13 mouse cellular contexts compared by ENCODE assay signal in genomic region chr14:51094096-51094875, GRCm38 (mm10). TPM values are rescaled to one million over a fixed set of nuclear protein-coding genes. Genes with fewer than 3 reads are reported as not detected.
DNase-seq lines count a peak whose midpoint lies in the region; TF ChIP-seq lines count a peak whose summit lies in the region.
"Had no signal": no experiment of that assay in that cellular context is flagged by ENCODE, and none has a peak within 500 bp of the region (broad histone marks: within the 10 kb centered on the region; RNA-seq: fewer than 3 reads in every experiment).

No protein-coding gene starts in this region.

- peak; percentile 42 for DNase-seq in gastrocnemius, postnatal 25 days
- DNase-seq in gastrocnemius, postnatal 10 days = no peak
- peak; percentile 33 to 36 for DNase-seq in left cerebral cortex, postnatal 10 days (ENCODE audit: extremely low spot score in 1 of 2, low spot score in 2 of 2)
- no peak for DNase-seq in left cerebral cortex, postnatal 4 days
- no peak for DNase-seq in kidney, postnatal 10 days
- DNase-seq in urinary bladder, postnatal 25 days (ENCODE audit: low spot score) = no peak
- DNase-seq: kidney, postnatal 36 days; thymus, postnatal 25 days had no signal

- peak overlapping the region; percentile 45 for H3K27ac ChIP-seq in brown adipose tissue, adult 24 weeks (replicated peaks; ENCODE audit: low read depth, low read length)
- H3K27ac ChIP-seq: limb, embryonic 13.5 days had no signal

- no peaks in the 10 kb centered on the region for H3K79me2 ChIP-seq in C2C12 (ENCODE audit: control insufficient read depth, insufficient read depth)

- no peak for TF ChIP-seq CTCF in C2C12 (IDR thresholded peaks at IDR 0.05; ENCODE audit: control insufficient read depth, insufficient read depth, insufficient read length)

- H3K4me3 ChIP-seq in C2C12 (ENCODE audit: insufficient read depth, poor library complexity, severe bottlenecking) = no peak overlapping the region
- H3K4me3 ChIP-seq in brown adipose tissue, adult 24 weeks (ENCODE audit: insufficient read depth, low read depth, low read length) = no peak overlapping the region
- H3K4me3 ChIP-seq: limb, embryonic 13.5 days had no signal

- H3K27me3 ChIP-seq in C2C12 (ENCODE audit: control insufficient read depth, insufficient read depth, insufficient read length) = no peaks in the 10 kb centered on the region
- H3K27me3 ChIP-seq: limb, embryonic 13.5 days had no signal

- H3K79me3 ChIP-seq in C2C12 (ENCODE audit: low read depth) = peaks cover 1% of the 10 kb centered on the region

- H3ac ChIP-seq in C2C12 (ENCODE audit: control insufficient read depth, insufficient read length, low read depth) = no peak overlapping the region

- no peaks in the 10 kb centered on the region for H3K4me1 ChIP-seq in brown adipose tissue, adult 24 weeks (ENCODE audit: control insufficient read depth, insufficient read depth, insufficient read length, low read length)

- no peaks in the 10 kb centered on the region for H3K36me3 ChIP-seq in C2C12 (ENCODE audit: control insufficient read depth, insufficient read depth)
- H3K36me3 ChIP-seq: limb, embryonic 13.5 days had no signal

- intact Hi-C loops in left cerebral cortex, postnatal 10 days (cut with DNase I) = no loop called here
- intact Hi-C loops in left cerebral cortex, postnatal 4 days (cut with DNase I) = no loop called here

TF ChIP-seq in C2C12, 6 proteins besides CTCF, POLR2A, EP300 and RAD21:
- TF ChIP-seq USF1 (IDR thresholded peaks at IDR 0.05; ENCODE audit: low read depth) (no peak), CEBPB (IDR thresholded peaks at IDR 0.05; ENCODE audit: low read depth) (peak; percentile 12)

RNA-seq across cellular contexts. Expression of gene Ang, which starts 3.3 kb away (rescaled TPM):
- 1 to 10 TPM; 1.6 to 4.2 TPM for total RNA-seq in gastrocnemius, postnatal 25 days (2021)
- total RNA-seq in gastrocnemius, postnatal 10 days (2021) = 1 to 10 TPM; 3.3 to 4.6 TPM
- total RNA-seq in left cerebral cortex, postnatal 10 days (2021) = 1 to 10 TPM; 2.5 to 3.7 TPM
- total RNA-seq in left cerebral cortex, postnatal 4 days (2021) = 1 to 10 TPM; 2.1 TPM
- polyA plus RNA-seq in C2C12 (2012; fragmentation: generic; extraction: Trizol) = 0.92 TPM
- 2.1 and 8.7 TPM in 2 replicates for polyA plus RNA-seq in brown adipose tissue, adult 24 weeks (2012; ENCODE audit: insufficient read depth, insufficient read length, missing spikeins)
- total RNA-seq: megakaryocyte-erythroid progenitor cell, adult 5-6 weeks had no signal

RNA-seq across cellular contexts. Expression of gene Rnase4, which starts 3.4 kb away (rescaled TPM):
- total RNA-seq in gastrocnemius, postnatal 25 days (2021) = 10 to 100 TPM; 30.5 to 40.6 TPM
- total RNA-seq in gastrocnemius, postnatal 10 days (2021) = 10 to 100 TPM; 46.6 to 51.4 TPM
- total RNA-seq in left cerebral cortex, postnatal 10 days (2021) = 10 to 100 TPM; 11.2 to 14.0 TPM
- total RNA-seq in left cerebral cortex, postnatal 4 days (2021) = 10 to 100 TPM; 10.3 to 11.0 TPM
- 14.5 TPM for polyA plus RNA-seq in C2C12 (2012; fragmentation: generic; extraction: Trizol)
- 69.1 and 78.8 TPM in 2 replicates for polyA plus RNA-seq in brown adipose tissue, adult 24 weeks (2012; ENCODE audit: insufficient read depth, insufficient read length, missing spikeins)
- total RNA-seq: megakaryocyte-erythroid progenitor cell, adult 5-6 weeks had no signal

RNA-seq across cellular contexts. Expression of gene Eddm3b, which starts 19.9 kb away (rescaled TPM):
- not detected for total RNA-seq in gastrocnemius, postnatal 25 days (2021)
- total RNA-seq in gastrocnemius, postnatal 10 days (2021) = not detected
- total RNA-seq in left cerebral cortex, postnatal 10 days (2021) = not detected
- not detected for total RNA-seq in left cerebral cortex, postnatal 4 days (2021)
- not detected for polyA plus RNA-seq in C2C12 (2012; fragmentation: generic; extraction: Trizol)
- polyA plus RNA-seq in brown adipose tissue, adult 24 weeks (2012; ENCODE audit: insufficient read depth, insufficient read length, missing spikeins) = not detected in 2 replicates
- total RNA-seq: megakaryocyte-erythroid progenitor cell, adult 5-6 weeks had no signal
- polyA plus RNA-seq: cortical plate, adult 2 months; limb, embryonic 13.5 days had no signal

RNA-seq across cellular contexts. Expression of gene Olfr750, which starts 20.1 kb away (rescaled TPM):
- total RNA-seq in gastrocnemius, postnatal 25 days (2021) = not detected
- total RNA-seq in gastrocnemius, postnatal 10 days (2021) = not detected
- not detected for total RNA-seq in left cerebral cortex, postnatal 10 days (2021)
- not detected for total RNA-seq in left cerebral cortex, postnatal 4 days (2021)
- polyA plus RNA-seq in C2C12 (2012; fragmentation: generic; extraction: Trizol) = not detected
- polyA plus RNA-seq in brown adipose tissue, adult 24 weeks (2012; ENCODE audit: insufficient read depth, insufficient read length, missing spikeins) = not detected in 2 replicates
- total RNA-seq: megakaryocyte-erythroid progenitor cell, adult 5-6 weeks had no signal
- polyA plus RNA-seq: cortical plate, adult 2 months had no signal

RNA-seq across cellular contexts. Expression of gene Rnase6, which starts 29.4 kb away (rescaled TPM):
- total RNA-seq in gastrocnemius, postnatal 25 days (2021) = not detected
- total RNA-seq in gastrocnemius, postnatal 10 days (2021) = 1 to 10 TPM in 1 of 2 experiments, under 1 TPM in 1; 0.61 to 1.0 TPM
- total RNA-seq in left cerebral cortex, postnatal 10 days (2021) = not detected
- total RNA-seq in left cerebral cortex, postnatal 4 days (2021) = under 1 TPM in 1 of 2 experiments, not detected in 1; 0.32 TPM
- polyA plus RNA-seq in C2C12 (2012; fragmentation: generic; extraction: Trizol) = not detected
- 1.3 TPM in 1 of 2 replicates, not detected in the other for polyA plus RNA-seq in brown adipose tissue, adult 24 weeks (2012; ENCODE audit: insufficient read depth, insufficient read length, missing spikeins)

Comparison
In these comparisons a context has a peak if more than half of its experiments do, and no peak if none do; other contexts are left out.
1. DNase-seq: peak in gastrocnemius, postnatal 25 days (single experiment) and left cerebral cortex, postnatal 10 days (2 of 2); none in gastrocnemius, postnatal 10 days (single experiment), left cerebral cortex, postnatal 4 days (single experiment), kidney, postnatal 10 days (single experiment) and urinary bladder, postnatal 25 days (single experiment).